Mouse (Mus musculus): ENCODE measurements around the gene Ropn1l.

The Ropn1l gene

GRCm38 (mm10) chr15:31442698-31443097 is 10.8 kb downstream of the Ropn1l start:
- no peak for DNase-seq (ENCODE audit: low spot score)

DNA sequence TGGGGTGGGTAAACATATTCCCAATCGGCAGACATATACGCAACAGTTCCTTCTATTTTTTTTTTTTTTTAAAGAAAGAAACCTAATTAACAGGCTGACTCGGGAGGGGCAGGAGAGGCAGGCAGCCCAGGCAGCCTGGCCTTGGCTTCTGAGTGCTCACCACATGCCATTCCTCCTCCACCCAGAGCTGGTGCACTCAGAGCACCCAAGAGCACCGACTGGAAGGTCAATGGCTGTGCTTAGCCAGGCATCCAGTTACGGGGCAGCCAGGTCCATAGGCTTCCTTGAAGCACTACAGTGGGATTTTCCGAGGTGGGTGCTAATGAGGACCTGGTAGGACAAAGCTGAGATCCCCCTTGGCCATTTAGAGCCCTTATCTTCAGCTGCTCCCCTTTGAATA is 11.5 kb downstream of the Ropn1l start:
- DNase-seq (ENCODE audit: low spot score), result no peak

DNA sequence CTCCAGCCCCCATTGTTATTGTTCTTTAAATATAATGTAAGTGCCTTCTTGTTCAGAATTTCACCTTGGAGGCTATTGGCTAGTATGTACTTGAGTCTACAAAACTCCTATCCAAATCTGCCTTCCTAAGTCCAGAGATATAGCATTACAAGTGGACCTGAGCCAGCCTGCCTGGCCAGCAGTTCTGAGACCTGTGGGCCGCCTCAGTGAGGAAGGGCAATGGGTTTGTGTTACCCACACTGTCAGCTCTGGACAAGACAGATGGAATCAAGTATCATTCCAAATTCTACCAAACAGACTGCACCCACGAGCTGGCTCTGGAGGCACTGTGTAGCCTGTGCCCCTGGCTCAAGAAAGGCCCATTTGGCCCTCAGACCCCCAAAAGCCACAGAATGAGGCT is 16.7 kb downstream of the Ropn1l start:
- no peak for DNase-seq (ENCODE audit: low spot score)

DNA sequence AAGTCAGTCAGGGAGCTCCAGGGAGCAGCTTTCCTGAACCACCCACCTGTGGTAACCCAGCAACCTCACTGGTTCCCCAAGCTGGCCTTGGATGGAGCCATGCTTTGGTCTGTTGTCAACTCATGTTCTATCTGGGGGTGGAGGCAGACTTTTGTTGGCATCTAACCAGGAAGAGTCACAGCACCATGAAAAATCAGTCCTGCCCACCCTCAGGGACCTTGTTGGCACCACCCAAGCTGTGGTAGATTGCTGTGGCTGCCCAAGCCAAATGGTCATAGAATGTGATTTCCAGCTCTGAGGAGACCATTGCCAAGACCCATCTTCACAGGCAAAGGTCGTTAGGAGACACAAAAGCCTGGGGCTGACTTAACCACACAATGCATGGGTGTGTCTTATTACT is 17.5 kb downstream of the Ropn1l start:
- DNase-seq (ENCODE audit: low spot score), result no peak

DNA sequence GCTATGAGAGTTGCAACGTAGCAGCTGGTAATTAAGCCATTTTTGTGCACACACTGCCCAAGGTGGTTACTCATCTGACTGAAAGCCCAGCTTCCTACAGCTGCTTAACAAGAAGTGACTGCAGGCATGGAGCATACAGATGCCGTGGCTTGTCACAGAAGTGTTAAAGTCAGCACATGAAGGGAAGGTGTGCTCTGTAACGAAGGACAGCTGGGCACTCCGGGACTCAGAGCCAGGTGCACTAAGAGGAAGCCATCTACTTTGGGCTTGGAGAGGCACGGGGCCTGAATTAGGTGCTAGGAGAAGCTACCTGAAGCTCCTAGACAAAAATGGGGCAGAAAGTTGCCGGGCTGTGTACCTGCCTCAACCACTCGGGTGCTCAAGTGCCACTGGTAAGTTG is 19.8 kb downstream of the Ropn1l start:
- DNase-seq (ENCODE audit: low spot score), result no peak

DNA sequence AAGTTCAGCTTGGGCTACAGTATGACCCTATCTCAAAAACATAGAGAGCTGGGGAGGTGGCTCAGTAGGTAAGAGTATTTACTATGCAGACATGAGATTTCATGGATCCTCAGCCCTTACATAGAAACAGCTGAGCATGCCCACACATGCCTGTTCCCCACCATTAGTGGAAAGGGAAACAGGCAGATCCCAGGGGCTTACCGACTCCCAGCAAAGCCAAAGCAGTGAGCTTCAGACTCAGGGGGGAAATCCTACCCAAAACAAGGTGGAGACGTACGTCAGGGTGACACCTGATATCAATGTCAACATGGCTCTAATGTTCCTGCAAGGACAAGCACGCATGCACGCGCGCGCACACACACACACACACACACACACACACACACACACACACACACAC is 21.7 kb downstream of the Ropn1l start:
- no peak for DNase-seq (ENCODE audit: low spot score)

- no peak for DNase-seq (ENCODE audit: low spot score)
Measured at GRCm38 (mm10) chr15:31430014-31430413, 23.5 kb downstream of the Ropn1l start.

DNA sequence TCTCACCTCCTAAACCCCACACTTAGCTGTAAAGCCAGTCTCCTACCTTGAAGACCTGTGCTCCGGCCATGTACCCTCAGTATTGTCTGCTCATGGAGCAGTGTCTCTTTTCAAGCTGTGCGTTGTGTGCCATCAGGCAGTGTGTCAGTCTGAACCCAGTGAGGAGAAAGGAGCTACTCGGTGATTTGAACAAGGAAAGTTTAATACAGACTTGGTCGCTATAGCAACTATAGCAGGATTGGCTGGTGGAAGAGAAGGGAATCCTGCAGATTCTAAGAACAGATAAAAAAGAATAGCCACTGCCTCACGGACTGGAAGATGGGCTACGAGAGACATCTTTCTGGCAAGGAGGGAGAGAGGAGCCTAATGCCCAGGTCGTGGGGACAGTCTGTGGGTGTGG is 24.1 kb downstream of the Ropn1l start:
- DNase-seq (ENCODE audit: low spot score), result no peak

DNA sequence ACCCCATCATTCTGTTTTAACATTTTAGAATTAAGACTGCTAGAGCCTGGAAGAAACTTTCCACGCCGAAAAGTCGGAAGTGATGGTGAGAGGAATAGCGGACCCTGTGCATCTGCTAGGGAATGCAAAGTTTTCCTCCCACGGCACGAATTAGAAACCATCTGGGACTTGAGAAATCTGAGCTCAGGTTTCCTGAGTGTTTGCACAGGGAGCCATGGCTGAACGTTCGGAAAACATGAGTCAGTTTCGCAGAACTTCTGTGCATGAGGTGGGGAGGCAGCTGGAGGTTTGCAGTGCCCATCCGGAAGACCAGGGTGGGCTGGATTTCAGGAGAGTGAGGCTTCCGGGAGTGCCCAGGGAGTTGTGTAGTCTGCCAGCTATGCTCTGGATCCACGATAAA is 25.0 kb downstream of the Ropn1l start:
- DNase-seq (ENCODE audit: low spot score), result no peak

DNA sequence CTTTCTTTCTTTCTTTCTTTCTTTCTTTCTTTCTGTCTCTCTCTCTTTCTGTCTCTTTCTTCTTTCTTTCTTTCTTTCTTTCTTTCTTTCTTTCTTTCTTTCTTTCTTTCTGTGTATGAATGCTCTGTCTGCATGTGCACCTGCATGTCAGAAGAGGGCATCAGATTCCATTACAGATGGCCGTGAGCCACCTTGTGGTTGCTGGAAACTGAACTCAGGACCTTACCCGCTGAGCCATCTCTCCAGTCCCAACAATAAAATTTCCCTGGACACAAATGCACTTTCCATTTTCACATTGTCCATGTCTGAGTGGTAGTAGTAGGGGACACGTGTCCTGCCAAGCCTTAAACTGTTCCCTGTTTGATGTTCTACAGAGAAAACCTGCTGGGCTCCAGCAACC is 26.1 kb downstream of the Ropn1l start:
- DNase-seq (ENCODE audit: low spot score), result no peak

- DNase-seq (ENCODE audit: low spot score), result no peak
Measured at GRCm38 (mm10) chr15:31426066-31426706, 27.4 kb downstream of the Ropn1l start.

DNA sequence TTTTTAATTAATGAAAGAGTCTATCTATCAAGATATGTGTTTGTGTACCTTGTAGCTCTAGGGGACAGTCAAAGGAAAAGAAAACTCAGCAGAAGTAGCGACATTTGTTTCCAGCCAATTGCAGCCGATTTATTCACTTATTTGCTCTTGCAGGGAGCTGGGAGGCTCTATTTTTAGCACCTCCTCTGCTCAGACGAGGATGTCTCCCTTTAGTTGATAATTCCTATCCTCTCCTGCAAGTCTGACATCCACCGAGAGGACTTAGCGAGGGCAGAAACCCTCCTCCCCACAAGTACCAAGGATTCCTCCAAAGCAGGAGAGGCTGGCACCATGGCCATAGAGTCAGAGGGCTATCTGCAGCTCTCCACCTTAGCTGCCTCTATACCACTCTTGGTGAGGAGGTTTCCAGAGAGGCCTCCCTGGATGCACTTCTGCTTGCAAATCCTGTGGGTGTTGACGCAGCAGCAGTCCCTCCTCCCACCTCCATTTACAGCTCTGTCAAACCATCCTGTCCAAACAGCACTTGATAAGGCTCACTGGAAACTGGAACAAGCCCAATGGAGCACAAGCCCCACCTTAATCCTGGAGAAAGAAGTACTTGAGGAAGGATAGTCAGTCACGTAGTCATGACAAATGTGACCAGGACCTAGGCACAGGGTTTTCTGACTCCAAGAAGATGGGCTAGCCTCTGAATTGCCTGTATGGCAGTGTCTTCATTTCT is 30.7 kb downstream of the Ropn1l start:
- no peak for DNase-seq (ENCODE audit: low spot score)

DNA sequence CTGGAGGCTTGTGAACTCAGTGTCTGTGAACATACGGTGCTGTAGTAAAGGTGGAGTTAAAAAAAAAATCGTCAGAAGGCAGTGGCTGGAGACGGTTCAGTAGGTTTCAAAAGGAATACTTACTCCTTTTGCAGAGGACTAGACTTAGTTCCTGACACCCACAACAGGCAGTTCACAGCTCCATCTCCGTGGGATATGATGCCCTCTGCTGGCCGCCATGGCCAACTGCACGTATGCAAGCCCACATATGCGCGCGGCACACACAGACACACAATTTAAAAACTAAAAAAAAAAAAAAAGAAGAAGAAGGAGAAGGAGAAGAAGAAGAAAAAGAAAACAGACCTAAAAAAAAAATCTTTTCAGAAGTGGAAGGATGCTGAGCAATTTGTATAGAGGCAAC is 34.5 kb downstream of the Ropn1l start:
- no peak for DNase-seq (ENCODE audit: low spot score)

- no peak for DNase-seq (ENCODE audit: low spot score)
Measured at GRCm38 (mm10) chr15:31418686-31419024, 34.9 kb downstream of the Ropn1l start.

GRCm38 (mm10) chr15:31417796-31418685 is 35.5 kb downstream of the Ropn1l start:
- peak; percentile 6 for DNase-seq (ENCODE audit: low spot score)

DNA sequence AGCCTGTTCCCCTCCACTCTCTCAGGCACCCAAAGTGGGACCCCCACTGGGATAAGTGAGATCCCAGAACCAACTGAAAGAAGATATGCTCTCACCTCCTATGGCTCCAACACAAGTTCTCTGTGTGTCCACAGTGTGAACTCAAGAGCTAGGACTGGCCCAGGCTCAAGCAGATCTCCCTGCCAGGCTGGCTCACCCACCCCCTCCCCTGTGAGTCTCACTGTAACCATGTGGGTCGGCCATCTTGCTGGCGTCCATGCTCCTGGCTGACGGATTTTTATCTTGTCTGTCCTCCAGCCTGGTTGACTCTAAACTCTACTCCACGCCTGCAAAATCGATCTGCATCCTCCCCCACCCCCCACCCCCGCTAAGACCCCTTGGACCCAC is 36.1 kb downstream of the Ropn1l start:
- no peak for DNase-seq (ENCODE audit: low spot score)

GRCm38 (mm10) chr15:31415181-31415580 is 38.4 kb downstream of the Ropn1l start:
- no peak for DNase-seq (ENCODE audit: low spot score)

DNA sequence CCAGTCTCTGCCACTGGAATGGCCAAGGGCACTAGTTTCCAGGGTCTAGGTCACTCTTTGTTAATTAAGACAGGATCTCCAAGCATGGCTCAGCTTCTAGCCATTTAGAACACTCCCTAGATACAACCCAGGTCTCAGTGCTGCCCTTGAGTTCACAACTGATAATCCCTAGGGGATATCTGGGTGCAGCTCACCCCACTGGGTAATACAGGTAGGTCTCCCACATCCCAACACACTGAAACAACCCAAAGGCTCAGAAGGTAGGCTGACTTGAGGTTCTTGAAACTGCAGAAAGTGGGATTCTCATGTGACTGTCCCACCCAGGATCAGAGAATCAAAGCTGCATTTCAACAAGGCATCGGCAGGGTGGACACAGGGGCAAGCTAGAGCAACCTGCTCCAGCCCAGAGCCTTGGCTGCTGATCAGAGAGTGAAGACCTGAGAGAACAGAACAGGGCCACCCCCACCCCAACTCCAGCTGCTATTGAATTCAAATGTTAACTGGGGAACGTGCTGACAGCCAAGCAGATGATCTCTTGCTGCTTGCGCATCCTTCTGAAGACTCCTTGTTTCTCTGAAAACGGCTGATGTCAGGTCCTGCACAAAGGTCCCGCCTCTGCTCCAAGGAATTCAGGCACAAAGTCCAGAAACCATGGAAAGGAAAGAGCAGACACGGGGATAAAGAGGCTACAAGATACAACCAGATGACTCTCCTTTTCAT is 39.2 kb downstream of the Ropn1l start:
- no peak for DNase-seq (ENCODE audit: low spot score)

GRCm38 (mm10) chr15:31413662-31414061 is 39.9 kb downstream of the Ropn1l start:
- no peak for DNase-seq (ENCODE audit: low spot score)

DNA sequence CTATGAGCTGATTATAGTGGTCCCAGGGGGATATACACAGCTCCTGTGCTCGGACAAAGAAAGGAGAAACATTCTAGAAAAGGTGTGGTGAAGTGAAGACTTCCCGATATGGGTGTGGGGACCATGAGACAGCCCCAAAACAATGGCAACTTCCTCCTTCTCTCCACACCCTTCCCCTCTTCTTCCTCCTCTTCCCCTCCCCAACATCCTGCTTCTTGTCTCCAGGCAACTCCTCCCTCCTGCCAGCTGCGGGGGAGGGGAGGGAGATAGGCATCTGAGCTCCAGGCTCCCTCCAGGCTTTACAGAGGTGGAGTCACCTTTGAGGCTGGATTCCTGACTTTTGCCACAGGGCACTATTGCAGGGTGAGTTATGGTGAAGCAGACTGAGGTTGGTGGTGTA is 40.6 kb downstream of the Ropn1l start:
- DNase-seq (ENCODE audit: low spot score), result no peak

DNA sequence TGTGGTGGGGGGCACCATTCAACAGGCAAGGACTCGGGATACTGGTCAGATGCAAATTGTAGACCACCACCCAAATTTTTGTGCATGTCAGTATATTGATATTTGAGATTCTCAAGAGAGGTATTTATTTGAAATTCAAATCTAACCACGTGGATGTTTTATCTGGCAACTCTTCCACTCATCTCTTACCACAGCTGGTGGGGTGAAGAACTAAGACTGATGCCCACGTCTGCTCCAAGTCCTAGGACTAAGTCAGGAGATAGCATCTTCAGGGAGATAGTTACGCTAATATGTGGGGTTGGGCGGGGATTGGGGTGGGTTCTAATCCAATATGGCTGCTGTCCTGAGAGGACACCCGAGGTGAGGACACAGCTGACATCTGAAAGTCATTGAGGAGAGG is 41.1 kb downstream of the Ropn1l start:
- DNase-seq (ENCODE audit: low spot score), result no peak

- DNase-seq (ENCODE audit: low spot score), result no peak
Measured at GRCm38 (mm10) chr15:31407490-31407889, 46.0 kb downstream of the Ropn1l start.

- no peak for DNase-seq (ENCODE audit: low spot score)
Measured at GRCm38 (mm10) chr15:31406881-31407280, 46.7 kb downstream of the Ropn1l start.
